Mouse (Mus musculus) spleen, postnatal 14 days (tissue): ENCODE results near the gene Defa2.
"Not testable (repeated sequence)": the region's sequence is repeated elsewhere in the genome, so short reads cannot be mapped to it uniquely, and the experiment has no call there.

Experiments used
- DNase-seq, 2 experiments: peaks; one replicate each; pipeline ENCODE4 v3.0.0; 2021 to 2022; ENCODE audit warnings: low spot score in 2 of 2

Defa2 gene

DNA sequence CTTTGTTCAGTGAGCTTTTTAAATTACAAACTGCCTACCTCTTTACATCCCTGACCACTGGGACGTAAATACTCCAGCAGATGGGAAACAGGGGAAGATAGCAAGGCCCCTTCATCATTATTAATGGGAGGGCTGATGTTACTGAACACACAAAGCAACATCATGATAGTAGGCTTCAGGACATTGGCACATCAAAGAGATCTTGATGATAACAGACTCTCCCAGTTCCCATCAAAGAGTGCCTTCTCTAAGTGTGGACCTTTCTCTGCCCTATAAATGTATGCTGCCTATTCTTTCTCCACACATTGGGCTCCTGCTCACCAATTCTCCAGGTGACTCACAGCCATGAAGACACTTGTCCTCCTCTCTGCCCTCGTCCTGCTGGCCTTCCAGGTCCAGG is at the start of gene Defa2:
Gene Defa2, plus strand, starts transcription at position 301 of the 400 bp plus-strand sequence.
- DNase-seq = not testable (repeated sequence)

- DNase-seq = not testable (repeated sequence)
Observed at GRCm38 (mm10) chr8:21391511-21391910, 13.2 kb downstream of the Defa2 start, which contains the start of gene Defa33. Gene Defa33, plus strand, starts transcription at chr8:21391811.

DNA sequence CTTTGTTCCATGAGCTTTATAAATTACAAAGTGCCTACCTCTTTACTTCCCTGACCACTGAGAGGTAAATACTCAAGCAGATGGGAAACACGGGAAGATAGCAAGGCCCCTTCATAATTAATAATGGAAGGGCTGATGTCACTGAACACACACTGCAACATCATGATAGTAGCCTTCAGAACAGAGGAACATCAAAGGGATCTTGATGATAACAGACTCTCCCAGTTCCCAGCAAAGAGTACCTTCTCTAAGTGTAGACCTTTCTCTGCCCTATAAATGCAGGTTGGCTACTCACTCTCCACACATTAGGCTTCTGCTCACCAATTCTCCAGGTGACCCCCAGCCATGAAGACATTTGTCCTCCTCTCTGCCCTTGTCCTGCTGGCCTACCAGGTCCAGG is 48.8 kb downstream of the Defa2 start, which contains the start of gene Defa36:
Gene Defa36, plus strand, starts transcription at position 301 of the 400 bp plus-strand sequence.
- DNase-seq = not testable (repeated sequence)
